Mouse (Mus musculus): Measurements from ENCODE around the gene Cdc42ep1.

GRCm38 (mm10) chr15:78894726-78895125 lies 52.3 kb downstream of the Cdc42ep1 start:
- TF ChIP-seq CTCF (IDR thresholded peaks at IDR 0.05; ENCODE audit: low read depth, low read length), result no peak
- TF ChIP-seq POLR2A (IDR thresholded peaks at IDR 0.05; ENCODE audit: extremely low read depth, insufficient read depth, low read length), result no peak
